Comparison of ENCODE assay signal across 16 mouse cellular contexts in the genomic region with DNA sequence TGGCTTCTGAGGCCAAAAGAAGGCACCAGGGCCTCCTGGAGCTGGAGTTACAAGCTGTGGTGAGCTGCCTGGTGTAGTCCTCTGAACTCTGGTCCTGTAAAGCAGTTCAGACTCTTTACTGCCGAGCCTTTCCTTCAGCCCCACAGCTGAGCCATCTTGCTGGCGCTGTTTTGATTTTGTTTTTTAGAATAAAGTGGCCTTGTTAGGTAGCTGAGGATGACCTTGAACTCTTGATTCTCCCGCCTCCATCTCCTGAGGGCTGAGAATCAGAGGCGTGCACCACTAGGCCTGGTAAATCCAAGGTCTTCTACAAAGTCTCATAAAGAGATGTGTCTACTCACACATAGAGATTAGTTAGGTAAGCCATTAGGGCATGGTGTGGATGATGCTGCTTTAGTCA. TPM values are rescaled to one million over a fixed set of nuclear protein-coding genes. Genes with fewer than 3 reads are reported as not detected.
"Had no signal": no experiment of that assay in that cellular context is flagged by ENCODE, and none has a peak within 500 bp of the region (broad histone marks: within the 10 kb centered on the region; RNA-seq: fewer than 3 reads in every experiment).

No protein-coding gene starts in this region.

- DNase-seq: lung, adult 2 months; lung, postnatal 14 days; lung, postnatal 36 days; right cerebral cortex, postnatal 14 days; thymus, adult 2 months; thymus, postnatal 25 days; thymus, postnatal 4 days had no signal

RNA-seq across cellular contexts. Expression of a gene that starts 49.0 kb away (rescaled TPM):
- total RNA-seq: megakaryocyte progenitor cell, adult 5-6 weeks; monocyte, adult 5-6 weeks; neutrophil, adult 5-6 weeks had no signal
- polyA plus RNA-seq: macrophage; spleen, adult 2 months had no signal

RNA-seq across cellular contexts. Expression of a gene that starts 55.3 kb away (rescaled TPM):
- total RNA-seq: megakaryocyte progenitor cell, adult 5-6 weeks; monocyte, adult 5-6 weeks; neutrophil, adult 5-6 weeks had no signal
- polyA plus RNA-seq: lung, adult 2 months; lung, embryonic 15.5 days; lung, postnatal 0 days; macrophage; spleen, adult 2 months; stomach, postnatal 0 days; testis, adult 2 months had no signal
